Mouse (Mus musculus) lung, embryonic 14.5 days (tissue): ENCODE measurements at regions not wholly inside any gene's neighbourhood (a gene's known extent, or its start where the extent isn't known, plus 50 kb on each side); places are given as distances from the start of the nearest gene placed in this dataset.

Source experiments
- ATAC-seq: fragments of 200-750 bp; cut with Nextera tagmentation; 2 replicates; pipeline ENCODE4 v1.8.0; 2017; ENCODE audit warnings: mild to moderate bottlenecking, moderate TSS enrichment, moderate library complexity; ENCODE audit not compliant: insufficient read depth
- DNase-seq: peaks from one replicate; pipeline ENCODE4 v3.0.0-alpha.2; 2015
- H3K27ac ChIP-seq: fragments of 300-500 bp; sonication (generic); 2 replicates; pipeline ENCODE4 v1.5.1; 2014; ENCODE audit warnings: low read depth, mild to moderate bottlenecking, moderate library complexity
- H3K27me3 ChIP-seq: fragments of 300-500 bp; sonication (generic); 2 replicates; pipeline ENCODE4 v1.6.1; 2014; ENCODE audit warnings: low read length, control low read depth; ENCODE audit not compliant: insufficient read depth
- H3K36me3 ChIP-seq: fragments of 300-500 bp; sonication (generic); 2 replicates; pipeline ENCODE4 v1.6.1; 2014; ENCODE audit warnings: control low read depth; ENCODE audit not compliant: insufficient read depth
- H3K4me1 ChIP-seq: fragments of 300-500 bp; sonication (generic); 2 replicates; pipeline ENCODE4 v1.6.1; 2014; ENCODE audit warnings: antibody characterized with exemption, control low read depth; ENCODE audit not compliant: insufficient read depth
- H3K4me2 ChIP-seq: fragments of 300-500 bp; sonication (generic); 2 replicates; pipeline ENCODE4 v1.6.1; 2014; ENCODE audit warnings: mild to moderate bottlenecking
- H3K4me3 ChIP-seq: fragments of 300-500 bp; sonication (generic); 2 replicates; pipeline ENCODE4 v1.5.1; 2014; ENCODE audit warnings: low read depth, low read length
- H3K9ac ChIP-seq: fragments of 300-500 bp; sonication (generic); 2 replicates; pipeline ENCODE4 v1.6.1; 2014
- H3K9me3 ChIP-seq: fragments of 300-500 bp; sonication (generic); 2 replicates; pipeline ENCODE4 v1.6.1; 2016; ENCODE audit warnings: low read depth, low read length, control low read depth
- CTCF ChIP-seq: IDR thresholded peaks from 2 replicates; pipeline ENCODE4 v1.5.1; 2016; ENCODE audit warnings: antibody characterized with exemption, low read depth
- WGBS: fragments of 180-500 bp; shearing (Covaris S2); extraction: QIAGEN DNeasy Blood & Tissue Kit; methylation state at CpG from one replicate; pipeline ENCODE4 v1.1.7; 2014; 5-methylcytosine and 5-hydroxymethylcytosine counted together

DNA sequence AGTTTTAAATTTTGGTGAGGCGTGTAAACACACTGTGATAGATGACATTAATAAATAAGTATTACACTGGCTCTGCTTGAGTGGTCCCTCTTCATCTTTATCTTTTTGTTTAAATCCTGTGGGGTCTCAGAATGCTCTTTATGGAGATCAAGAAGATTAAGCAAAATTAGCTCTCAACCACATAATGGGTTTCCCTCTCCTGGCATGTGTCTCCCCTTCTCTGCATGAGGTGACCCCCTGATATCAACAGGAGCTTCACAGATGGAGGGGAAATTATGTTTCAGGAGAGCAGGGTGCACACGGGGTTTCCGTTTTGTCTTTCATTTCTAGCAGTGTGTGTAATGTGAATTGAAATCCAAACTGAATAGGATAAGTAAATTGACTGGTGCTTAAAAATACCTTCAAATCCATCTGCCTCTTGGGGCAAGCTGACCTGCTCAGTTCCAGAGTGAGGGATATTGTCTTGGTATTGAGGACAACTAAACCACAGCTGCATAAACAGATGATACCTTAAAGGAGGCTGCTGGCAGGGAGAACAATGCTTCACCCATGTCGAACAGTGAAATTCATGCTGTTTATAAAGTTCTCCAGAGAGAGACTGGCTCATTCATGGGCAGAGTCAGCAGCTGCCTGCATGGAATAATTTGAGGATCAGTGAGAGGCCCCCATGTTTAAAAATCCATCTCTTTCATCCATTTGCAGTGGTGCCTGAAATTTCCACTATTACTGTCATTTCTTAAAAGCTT, 518.3 kb upstream of the Nr2f1 start:
- Histone ChIP-seq H3K4me3 (no peak overlapping the region), H3K36me3 (no peaks in the 10 kb centered on the region), H3K9me3 (no peaks in the 10 kb centered on the region), H3K27ac (no peak overlapping the region), H3K9ac (no peak overlapping the region), H3K4me1 (no peaks in the 10 kb centered on the region), H3K4me2 (no peak overlapping the region), H3K27me3 (no peaks in the 10 kb centered on the region)
- ATAC-seq (no peak), DNase-seq (no peak)
- TF ChIP-seq CTCF, result no peak
- 65% methylated on average over 4 of the region's 4 CpGs for WGBS

DNA sequence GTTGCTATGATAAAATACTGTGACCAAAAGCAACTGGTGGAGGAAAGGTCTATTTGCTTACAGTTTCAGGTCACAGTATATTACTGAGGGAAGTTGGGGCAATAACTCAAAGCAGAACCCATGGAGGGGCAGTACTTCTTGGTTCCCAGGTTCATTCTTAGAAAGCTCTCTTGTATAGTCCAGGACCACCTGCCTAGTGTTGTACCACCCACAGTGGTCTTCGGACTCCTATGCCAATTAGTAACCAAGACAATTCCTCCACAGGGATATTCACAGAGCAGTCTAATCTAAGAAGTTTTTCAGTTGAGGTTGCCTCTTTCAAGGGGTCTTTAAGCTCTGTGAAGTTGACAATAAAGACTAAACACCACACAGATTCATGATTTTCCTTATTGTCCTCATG, 517.6 kb upstream of the Nr2f1 start:
- WGBS, result 86% methylated on average over 1 of the region's 1 CpGs
- Histone ChIP-seq H3K4me2 (no peak overlapping the region), H3K9ac (no peak overlapping the region), H3K9me3 (no peaks in the 10 kb centered on the region), H3K36me3 (no peaks in the 10 kb centered on the region), H3K4me3 (no peak overlapping the region), H3K4me1 (no peaks in the 10 kb centered on the region), H3K27me3 (no peaks in the 10 kb centered on the region), H3K27ac (no peak overlapping the region)
- no peak for TF ChIP-seq CTCF
- DNase-seq, result no peak
- no peak for ATAC-seq

DNA sequence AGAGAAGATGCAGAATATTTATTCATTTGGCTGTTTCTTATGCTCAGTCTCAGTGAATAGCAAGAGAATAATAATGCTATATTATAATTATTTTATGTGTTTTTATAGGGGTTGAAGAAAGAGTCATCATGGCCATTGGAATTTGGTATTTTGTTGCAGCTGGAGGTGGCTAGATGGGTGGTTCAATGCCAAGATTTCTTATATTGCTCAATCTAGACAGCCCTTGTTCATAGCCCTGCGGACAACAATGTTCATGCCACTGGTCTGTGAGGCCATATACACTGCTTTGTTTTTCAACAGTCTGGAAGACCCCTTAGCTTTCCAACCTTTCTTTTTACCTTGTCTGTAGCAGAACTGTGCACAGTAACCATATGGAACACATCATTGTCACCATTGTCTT, 505.1 kb upstream of the Nr2f1 start:
- H3K4me3 ChIP-seq, result no peak overlapping the region
- DNase-seq, result no peak
- H3K27ac ChIP-seq, result no peak overlapping the region
- no peaks in the 10 kb centered on the region for H3K36me3 ChIP-seq
- no peak overlapping the region for H3K4me2 ChIP-seq
- H3K9me3 ChIP-seq, result no peaks in the 10 kb centered on the region
- no peak for TF ChIP-seq CTCF
- no peaks in the 10 kb centered on the region for H3K4me1 ChIP-seq
- H3K27me3 ChIP-seq, result no peaks in the 10 kb centered on the region
- no peak for ATAC-seq
- WGBS, result 95% methylated on average over 1 of the region's 1 CpGs
- H3K9ac ChIP-seq, result no peak overlapping the region

DNA sequence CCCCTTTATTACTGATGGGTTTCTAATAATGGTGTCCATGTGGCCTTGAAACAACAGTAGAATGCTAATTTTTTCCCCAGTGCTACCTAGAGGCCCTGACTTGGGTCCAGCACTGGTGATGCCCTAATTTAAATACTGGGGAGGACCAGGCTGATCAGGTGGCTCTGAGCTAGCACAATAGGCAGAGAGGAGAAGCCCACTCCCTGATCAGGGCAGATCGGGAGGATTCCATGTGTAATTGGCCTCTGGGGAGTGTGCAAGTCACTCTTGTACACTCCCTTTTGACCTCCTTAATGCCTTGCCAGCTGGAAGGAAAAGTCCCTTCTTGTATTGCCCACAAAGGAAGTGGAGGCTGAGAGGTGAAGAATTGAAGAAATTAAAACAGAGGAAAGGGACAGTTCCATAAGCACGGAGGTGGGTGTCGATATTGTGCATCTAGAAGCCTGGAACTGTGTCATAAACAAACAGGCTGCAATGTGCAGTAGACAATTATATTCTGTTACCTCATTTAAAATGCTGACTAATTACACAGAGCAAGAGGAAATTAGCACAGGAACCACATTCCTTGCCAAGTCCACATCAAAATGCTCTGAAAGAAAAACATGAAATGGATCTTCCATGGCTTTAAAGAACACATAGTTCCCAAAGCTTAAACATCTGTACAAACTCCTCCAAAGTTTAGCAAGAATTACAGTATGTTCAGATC, 498.4 kb upstream of the Nr2f1 start:
- no peak overlapping the region for H3K27ac ChIP-seq
- ATAC-seq, result no peak
- no peaks in the 10 kb centered on the region for H3K36me3 ChIP-seq
- no peaks in the 10 kb centered on the region for H3K9me3 ChIP-seq
- H3K4me2 ChIP-seq, result no peak overlapping the region
- DNase-seq, result no peak
- no peaks in the 10 kb centered on the region for H3K4me1 ChIP-seq
- H3K4me3 ChIP-seq, result no peak overlapping the region
- 49% methylated on average over 3 of the region's 3 CpGs for WGBS
- H3K27me3 ChIP-seq, result no peaks in the 10 kb centered on the region
- no peak overlapping the region for H3K9ac ChIP-seq
- no peak for TF ChIP-seq CTCF

GRCm38 (mm10) chr13:78679255-78679895, 479.8 kb upstream of the Nr2f1 start:
- ATAC-seq (peak; percentile 98), DNase-seq (peak; percentile 55)
- Histone ChIP-seq H3K9ac (no peak overlapping the region), H3K27me3 (no peaks in the 10 kb centered on the region), H3K4me2 (no peak overlapping the region), H3K27ac (no peak overlapping the region), H3K36me3 (no peaks in the 10 kb centered on the region), H3K4me3 (no peak overlapping the region), H3K4me1 (no peaks in the 10 kb centered on the region), H3K9me3 (no peaks in the 10 kb centered on the region)
- WGBS, result 32% methylated on average over 4 of the region's 4 CpGs
- TF ChIP-seq CTCF, result no peak

GRCm38 (mm10) chr13:78678241-78678640, 478.7 kb upstream of the Nr2f1 start:
- H3K9me3 ChIP-seq, result no peaks in the 10 kb centered on the region
- no peak for ATAC-seq
- H3K9ac ChIP-seq, result no peak overlapping the region
- H3K27me3 ChIP-seq, result no peaks in the 10 kb centered on the region
- no peak overlapping the region for H3K4me3 ChIP-seq
- no peaks in the 10 kb centered on the region for H3K4me1 ChIP-seq
- no peak overlapping the region for H3K27ac ChIP-seq
- TF ChIP-seq CTCF, result no peak
- 56% methylated on average over 7 of the region's 7 CpGs for WGBS
- H3K4me2 ChIP-seq, result no peak overlapping the region
- no peak for DNase-seq
- no peaks in the 10 kb centered on the region for H3K36me3 ChIP-seq

- Histone ChIP-seq H3K27ac (no peak overlapping the region), H3K27me3 (no peaks in the 10 kb centered on the region), H3K36me3 (no peaks in the 10 kb centered on the region), H3K4me3 (no peak overlapping the region), H3K4me2 (no peak overlapping the region), H3K9ac (no peak overlapping the region), H3K9me3 (no peaks in the 10 kb centered on the region), H3K4me1 (no peaks in the 10 kb centered on the region)
- 84% methylated on average over 7 of the region's 7 CpGs for WGBS
- ATAC-seq (no peak), DNase-seq (no peak)
- no peak for TF ChIP-seq CTCF
Observed at GRCm38 (mm10) chr13:78658285-78658684, 458.7 kb upstream of the Nr2f1 start.
